Mouse (Mus musculus) adrenal gland, postnatal 14 days (tissue): ENCODE measurements around the gene Sp110. TPM values are rescaled to one million over a fixed set of nuclear protein-coding genes. Genes with fewer than 3 reads are reported as not detected.
"Not testable (repeated sequence)": the region's sequence is repeated elsewhere in the genome, so short reads cannot be mapped to it uniquely, and the experiment has no call there.

ENCODE experiments used
- DNase-seq: peaks from one replicate; pipeline ENCODE4 v3.0.0; 2021; ENCODE audit warnings: mixed read lengths
- long read RNA-seq, 2 experiments: library from polyadenylated mRNA; stranded (forward); transcript quantifications; one replicate each; pipeline ENCODE4 v2.0.0; 2021
- total RNA-seq: library from RNA; stranded (reverse); gene quantifications from 2 replicates; pipeline ENCODE4 v1.2.3, GENCODE M21; 2021

Sp110 gene
- 4.3 and 11.3 TPM in 2 replicates for total RNA-seq
- long read RNA-seq, experiment 1, partial matches to known transcripts: 1 of 4 reads
- long read RNA-seq, experiment 1, other reads (novel, unspliced or antisense): 2 of 4 reads
- long read RNA-seq, experiment 2, partial matches to known transcripts: 0 of 1 reads
- long read RNA-seq, experiment 2, other reads (novel, unspliced or antisense): 0 of 1 reads

DNA sequence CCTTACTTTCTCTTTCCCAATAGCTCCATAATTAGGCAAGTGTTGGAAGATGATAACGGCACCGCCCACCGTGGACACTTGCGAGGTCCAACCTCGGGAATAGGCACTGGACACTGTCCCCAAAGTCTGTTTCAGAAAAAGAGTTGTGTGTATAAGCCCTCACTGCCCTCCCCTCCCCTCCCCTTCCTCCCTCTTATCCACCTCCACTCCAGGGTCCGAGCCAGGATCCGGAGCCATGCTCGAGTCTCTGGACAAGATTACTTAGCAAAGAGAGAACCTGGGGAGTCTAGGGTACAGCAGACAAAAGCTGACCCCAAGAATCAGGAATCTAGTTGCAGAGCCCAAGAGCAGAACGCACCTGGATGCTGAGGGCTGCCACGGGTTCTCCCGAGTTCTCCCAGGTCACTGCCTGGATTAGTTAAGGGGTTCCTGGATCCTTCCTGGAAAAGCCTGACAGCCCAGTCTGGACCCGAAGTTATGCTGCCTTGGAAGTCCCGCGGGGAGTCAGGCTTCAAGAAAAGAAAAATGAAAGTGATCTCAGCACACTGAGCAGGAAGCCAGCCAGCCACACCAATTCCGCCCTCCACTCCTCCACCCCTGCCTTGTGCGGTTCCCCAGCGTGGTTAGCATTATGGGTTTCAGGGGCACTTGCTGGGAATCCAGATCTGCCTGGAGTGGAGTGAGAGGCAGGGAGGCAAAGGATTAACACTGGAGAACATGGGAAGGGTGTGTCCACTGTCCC, at the start of gene Sp110:
TSS of gene Sp110 (minus strand) at position 547 of the 742 bp plus-strand sequence.
- DNase-seq: peak; percentile 17

DNA sequence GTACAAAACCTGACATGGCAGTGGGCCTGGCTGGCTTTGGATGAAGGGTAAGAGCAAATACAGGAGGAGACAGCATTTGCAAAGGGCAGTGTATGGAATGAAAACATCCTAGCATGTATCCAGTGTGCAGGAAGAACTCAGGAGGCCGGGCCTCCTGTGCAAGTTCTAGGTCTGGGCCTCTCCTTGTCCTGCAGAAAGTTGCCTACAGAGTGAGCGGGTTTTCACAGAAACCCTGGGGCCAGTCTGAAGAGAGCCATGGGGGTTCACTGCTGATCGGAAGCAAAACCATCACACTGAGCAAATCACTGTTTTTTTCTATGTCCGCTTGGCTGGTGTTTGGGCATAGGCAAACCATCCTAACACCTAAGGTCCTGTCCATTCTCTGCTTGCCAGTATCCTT, 39.5 kb upstream of the Sp110 start:
- not testable (repeated sequence) for DNase-seq

DNA sequence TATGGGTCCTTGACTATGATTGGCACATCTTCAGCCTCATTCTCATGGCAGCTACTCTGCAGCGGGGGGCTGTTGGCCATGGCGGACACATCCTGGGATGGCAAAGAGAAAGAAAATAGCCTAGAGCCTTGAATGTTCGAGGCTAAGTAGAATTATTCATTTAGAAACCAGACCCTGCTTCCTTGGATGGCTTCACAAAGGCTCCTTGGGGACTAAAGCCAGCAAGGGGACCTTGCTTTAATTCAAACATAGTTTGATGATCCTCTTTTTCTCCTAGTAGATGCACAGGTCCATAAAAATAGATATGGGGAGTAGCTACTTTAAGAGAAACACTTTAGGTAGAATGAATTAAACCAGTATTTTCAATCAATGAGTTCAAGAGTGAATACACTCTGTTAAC, 38.3 kb upstream of the Sp110 start:
- DNase-seq: not testable (repeated sequence)

- DNase-seq: not testable (repeated sequence)
These were observed 20.1 kb upstream of the Sp110 start for GRCm38 (mm10) chr1:85618689-85619088.

- DNase-seq: not testable (repeated sequence)
These were observed 18.5 kb upstream of the Sp110 start for GRCm38 (mm10) chr1:85617161-85617560.

GRCm38 (mm10) chr1:85615819-85616218, 17.2 kb upstream of the Sp110 start:
- DNase-seq: not testable (repeated sequence)

- not testable (repeated sequence) for DNase-seq
These were observed 16.5 kb upstream of the Sp110 start for GRCm38 (mm10) chr1:85615096-85615495.

DNA sequence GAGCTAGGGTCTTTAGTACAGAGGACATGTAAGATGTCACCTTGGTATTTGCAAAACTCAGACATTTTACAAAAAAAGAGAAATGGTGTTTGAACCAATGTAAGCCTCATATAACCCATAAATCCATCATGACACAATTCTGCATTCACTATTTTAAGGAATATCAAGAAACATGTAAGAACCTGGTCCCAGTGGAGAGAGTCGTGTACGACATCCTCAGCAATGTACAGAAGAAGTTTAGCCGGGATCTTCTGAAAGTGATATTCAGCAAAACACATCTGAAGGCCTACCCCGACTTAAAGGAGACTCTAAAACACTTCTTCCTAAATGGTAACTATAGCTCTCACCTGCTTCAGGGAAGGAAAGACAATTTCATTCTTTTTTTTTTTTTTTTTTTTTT, 12.0 kb upstream of the Sp110 start:
- not testable (repeated sequence) for DNase-seq

DNA sequence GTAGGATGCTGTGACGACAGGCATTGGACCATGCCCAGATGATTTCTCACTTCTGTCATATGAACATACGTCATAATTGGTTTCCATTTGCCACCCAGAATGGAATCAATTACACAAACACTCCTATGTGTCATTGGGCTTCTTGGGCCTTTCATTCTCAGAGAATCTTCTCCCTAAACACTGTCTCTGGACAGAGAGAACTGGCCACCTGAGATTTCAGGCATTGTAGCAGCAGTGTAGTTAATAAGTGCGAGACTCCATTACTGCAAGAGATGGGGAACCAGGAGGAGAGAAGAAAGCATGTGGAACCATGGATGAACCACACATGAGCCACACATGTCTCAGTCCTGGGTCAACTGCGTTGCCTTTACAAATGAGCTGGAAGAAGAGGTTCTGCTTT, 9.7 kb upstream of the Sp110 start:
- DNase-seq: not testable (repeated sequence)

- not testable (repeated sequence) for DNase-seq
These were observed 5.7 kb upstream of the Sp110 start for GRCm38 (mm10) chr1:85604341-85604740.

- DNase-seq: peak; percentile 20
These were observed 2.2 kb upstream of the Sp110 start for GRCm38 (mm10) chr1:85600794-85601193.

GRCm38 (mm10) chr1:85600078-85600477, 1.5 kb upstream of the Sp110 start, which contains the start of gene Sp140:
Sp140 (plus strand) TSS chr1:85600378.
- not testable (repeated sequence) for DNase-seq

DNA sequence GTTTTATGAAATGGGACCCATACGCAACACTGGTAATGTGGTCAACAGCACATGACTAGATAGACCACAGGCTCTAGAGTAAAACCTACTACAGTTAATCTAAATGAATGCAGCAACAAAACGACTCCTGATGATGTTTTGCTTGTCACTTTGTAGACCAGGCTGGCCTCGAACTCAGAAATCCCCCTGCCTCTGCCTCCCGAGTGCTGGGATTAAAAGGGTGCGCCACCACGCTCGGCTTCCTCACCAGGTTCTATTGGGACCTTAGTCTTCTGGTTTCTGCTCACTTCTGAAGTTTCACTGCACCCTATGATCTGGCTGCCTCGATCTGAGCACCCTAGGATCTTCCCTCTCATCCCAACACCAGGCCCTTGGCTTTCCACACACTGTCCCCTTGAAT, 6.1 kb downstream of the Sp110 start:
- not testable (repeated sequence) for DNase-seq

- DNase-seq: not testable (repeated sequence)
These were observed 9.9 kb downstream of the Sp110 start for GRCm38 (mm10) chr1:85588697-85589096.

GRCm38 (mm10) chr1:85581518-85581917, 17.1 kb downstream of the Sp110 start:
- DNase-seq: not testable (repeated sequence)

- DNase-seq: not testable (repeated sequence)
These were observed 18.0 kb downstream of the Sp110 start for GRCm38 (mm10) chr1:85580578-85580977.

DNA sequence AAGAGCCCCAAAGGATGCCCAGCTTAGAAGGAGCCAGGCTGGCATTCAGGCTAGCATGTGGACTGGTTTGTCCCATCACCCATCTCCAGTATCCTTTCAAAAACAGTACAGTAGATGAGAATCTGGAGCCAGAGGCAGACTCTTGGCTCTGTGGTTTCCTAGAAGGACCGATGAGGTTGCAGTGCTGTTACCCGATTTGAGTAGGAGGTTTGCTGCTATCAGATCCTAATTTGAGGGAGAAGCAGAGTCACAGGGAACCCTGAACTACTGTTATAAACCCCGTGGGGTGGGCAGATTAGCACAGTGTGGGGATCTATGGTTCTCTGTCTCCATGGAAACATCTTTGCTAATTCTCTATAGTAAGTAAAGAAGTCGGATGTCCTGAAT, 18.5 kb downstream of the Sp110 start:
- DNase-seq: not testable (repeated sequence)

DNA sequence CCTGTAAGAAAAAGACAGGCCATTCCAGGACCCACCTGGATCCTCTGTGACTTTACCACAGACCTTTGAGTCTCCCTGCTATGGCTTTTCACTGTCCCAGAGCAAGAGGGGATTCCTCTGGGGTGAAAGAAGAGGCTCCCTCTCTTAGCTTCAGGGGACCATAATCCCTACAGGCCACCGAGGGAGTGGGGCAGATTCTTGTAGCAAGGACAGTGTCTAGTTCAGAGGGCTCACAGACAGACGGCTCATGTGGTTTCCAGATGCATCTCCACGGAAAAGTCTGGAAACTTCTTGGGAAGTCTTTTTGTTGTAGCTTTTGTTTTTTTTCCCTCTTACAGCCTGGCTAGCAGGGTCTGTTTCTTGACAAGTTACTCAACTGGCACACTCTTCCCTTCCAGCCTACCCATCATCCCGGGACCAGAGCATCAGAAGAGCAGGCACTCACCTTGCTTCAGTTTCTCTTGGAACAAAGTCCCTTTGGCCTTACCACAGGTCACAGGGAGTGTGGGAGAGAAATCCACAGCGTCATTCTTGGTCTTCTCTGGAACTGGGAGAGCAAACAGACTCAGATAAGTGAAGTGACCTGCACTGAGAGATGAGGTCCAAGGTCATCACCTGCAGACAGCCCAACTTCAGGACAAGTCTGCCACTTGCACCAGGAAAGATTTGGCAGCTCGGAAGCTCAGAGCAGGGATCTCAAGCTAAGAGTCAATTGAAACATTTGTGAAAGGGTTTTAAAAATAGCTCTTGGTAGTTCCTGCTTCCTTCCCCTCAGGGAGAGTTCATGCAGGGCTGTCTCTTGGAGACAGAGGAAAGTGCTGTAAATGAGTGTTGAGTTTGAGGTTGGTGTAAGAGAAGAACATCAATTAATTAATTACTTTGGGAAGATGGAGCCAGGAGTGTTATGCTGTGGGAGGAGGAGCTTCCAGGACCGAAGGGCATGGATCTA, 19.1 kb downstream of the Sp110 start:
- DNase-seq: not testable (repeated sequence)

DNA sequence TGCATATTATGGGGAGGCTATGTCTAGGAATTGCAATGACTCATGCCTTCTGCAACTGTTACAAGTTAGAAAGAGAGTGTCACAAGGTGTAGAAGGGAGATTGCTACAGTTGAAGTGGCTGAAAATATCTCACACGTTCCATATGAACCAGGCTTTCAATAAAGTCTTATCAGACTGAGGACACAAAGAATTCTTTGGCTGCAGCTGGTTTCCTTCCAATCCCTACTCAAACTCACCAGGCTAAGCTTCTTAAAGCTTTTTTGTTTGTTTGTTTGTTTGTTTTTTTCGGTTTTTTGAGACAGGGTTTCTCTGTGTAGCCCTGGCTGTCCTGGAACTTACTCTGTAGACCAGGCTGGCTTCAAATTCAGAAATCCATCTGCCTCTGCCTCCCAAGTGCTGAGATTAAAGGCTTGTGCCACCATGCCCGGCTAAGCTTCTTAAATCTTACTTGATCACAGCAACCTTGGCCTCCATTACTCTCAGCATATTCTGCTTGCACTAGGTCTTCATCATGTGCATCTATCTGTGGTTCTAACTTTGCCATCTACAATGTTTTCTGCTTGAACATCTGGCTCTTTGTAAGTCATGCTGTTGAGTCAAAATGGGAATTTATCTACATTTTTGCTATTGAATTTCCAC, 20.1 kb downstream of the Sp110 start:
- DNase-seq: not testable (repeated sequence)

GRCm38 (mm10) chr1:85575376-85575775, 23.2 kb downstream of the Sp110 start, which contains the start of gene G530012D18Rik:
G530012D18Rik (plus strand) TSS chr1:85575676.
- not testable (repeated sequence) for DNase-seq

GRCm38 (mm10) chr1:85573554-85573953, 25.1 kb downstream of the Sp110 start:
- not testable (repeated sequence) for DNase-seq

DNA sequence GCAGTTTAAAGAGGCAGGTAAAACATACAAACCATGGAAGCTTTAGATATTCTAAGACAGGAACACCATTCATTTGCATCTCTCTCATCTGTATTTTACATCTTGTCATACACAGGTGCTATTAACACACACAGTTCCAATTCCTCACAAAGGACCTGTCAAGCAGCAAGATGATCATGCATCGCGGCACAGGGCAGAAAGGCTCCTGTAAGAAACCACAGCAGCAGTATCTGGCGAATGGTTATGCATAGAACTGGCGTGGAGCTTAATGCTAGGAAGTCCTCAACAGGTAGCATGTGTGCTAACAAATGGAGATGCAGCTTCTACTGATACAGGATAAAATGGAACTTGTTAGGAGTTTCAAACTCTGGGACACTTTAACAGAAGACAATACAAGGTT, 43.4 kb downstream of the Sp110 start:
- peak; percentile 7 for DNase-seq
